Mouse (Mus musculus) hindbrain, postnatal 0 days (tissue): ENCODE measurements around the gene Mmp24. TPM values are rescaled to one million over a fixed set of nuclear protein-coding genes. Genes with fewer than 3 reads are reported as not detected.

Experiments used
- ATAC-seq: fragments of 200-750 bp; cut with Nextera tagmentation; 2 replicates; pipeline ENCODE4 v1.8.0; 2017; ENCODE audit warnings: mild to moderate bottlenecking, moderate TSS enrichment, moderate library complexity
- DNase-seq: peaks from one replicate; pipeline ENCODE4 v3.0.0-alpha.2; 2015; ENCODE audit warnings: low spot score
- H3K27ac ChIP-seq: fragments of 300-500 bp; sonication (generic); 2 replicates; pipeline ENCODE4 v1.5.1; 2014; ENCODE audit warnings: mild to moderate bottlenecking
- H3K27me3 ChIP-seq: fragments of 300-500 bp; sonication (generic); 2 replicates; pipeline ENCODE4 v1.6.1; 2014; ENCODE audit warnings: low read length, mixed read lengths; ENCODE audit not compliant: insufficient read depth
- H3K36me3 ChIP-seq: fragments of 300-500 bp; sonication (generic); 2 replicates; pipeline ENCODE4 v1.6.1; 2014; ENCODE audit warnings: low read length, mixed read lengths; ENCODE audit not compliant: insufficient read depth
- H3K4me1 ChIP-seq: fragments of 300-500 bp; sonication (generic); 2 replicates; pipeline ENCODE4 v1.6.1; 2014; ENCODE audit warnings: antibody characterized with exemption, low read length, mixed read lengths; ENCODE audit not compliant: insufficient read depth
- H3K4me2 ChIP-seq: fragments of 300-500 bp; sonication (generic); 2 replicates; pipeline ENCODE4 v1.6.1; 2014; ENCODE audit warnings: low read depth, mild to moderate bottlenecking, low read length, moderate library complexity, mixed read lengths
- H3K4me3 ChIP-seq: fragments of 300-500 bp; sonication (generic); 2 replicates; pipeline ENCODE4 v1.5.1; 2014; ENCODE audit warnings: low read length
- H3K9ac ChIP-seq: fragments of 300-500 bp; sonication (generic); replicated peaks from 2 replicates; pipeline ENCODE4 v1.6.1; 2014; ENCODE audit warnings: mild to moderate bottlenecking, low read length, moderate library complexity, mixed read lengths
- H3K9me3 ChIP-seq: fragments of 300-500 bp; sonication (generic); 2 replicates; pipeline ENCODE4 v1.6.1; 2016; ENCODE audit warnings: low read length, mixed read lengths
- CTCF ChIP-seq: IDR thresholded peaks from 2 replicates; pipeline ENCODE4 v1.5.1; 2016; ENCODE audit warnings: antibody characterized with exemption, control low read depth, low read depth
- WGBS: fragments of 180-500 bp; shearing (Covaris S2); extraction: QIAGEN DNeasy Blood & Tissue Kit; methylation state at CpG from one replicate; pipeline ENCODE4 v1.1.7; 2014; 5-methylcytosine and 5-hydroxymethylcytosine counted together
- polyA plus RNA-seq: library from polyadenylated mRNA; unstranded; fragments of >200 nt; fragmentation: Nextera tagmentation; extraction: Ambion mirVana; gene quantifications from 2 replicates; pipeline ENCODE4 v1.2.1, GENCODE M21; 2015
- total RNA-seq: library from RNA; depleted of rRNA; stranded (reverse); fragments of >200 nt; gene quantifications from 2 replicates; pipeline ENCODE4 v1.2.3, GENCODE M21; 2014

Mmp24 gene
- total and polyA plus RNA-seq, 2 experiments from 2014 or later, result 12.4 to 179 TPM

DNA sequence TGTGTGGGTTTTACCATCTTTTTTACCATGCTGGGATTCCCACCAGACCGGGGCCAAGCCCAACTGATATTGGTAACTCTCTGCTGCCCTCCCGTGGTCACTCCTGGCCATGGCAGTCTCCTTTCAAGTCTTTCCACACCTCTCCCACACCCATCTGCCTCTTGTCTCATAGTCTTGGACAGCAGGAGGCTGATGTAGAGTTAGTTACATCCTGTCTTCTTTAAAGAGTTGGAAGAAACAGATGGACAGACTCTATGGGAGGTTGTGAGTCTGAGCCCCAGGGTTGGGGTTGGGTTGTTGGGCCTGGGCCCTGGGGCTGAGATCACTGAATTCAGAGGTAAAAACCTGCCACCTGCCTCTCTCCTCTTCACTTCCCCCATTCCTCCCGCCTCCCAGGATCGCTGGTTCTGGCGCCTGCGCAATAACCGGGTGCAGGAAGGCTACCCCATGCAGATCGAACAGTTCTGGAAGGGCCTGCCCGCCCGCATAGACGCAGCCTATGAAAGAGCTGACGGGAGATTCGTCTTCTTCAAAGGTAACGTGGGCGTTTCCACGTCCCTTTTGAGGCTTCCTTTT is 36.8 kb downstream of the Mmp24 start:
- H3K36me3 ChIP-seq, result peaks cover 37% of the 10 kb centered on the region
- DNase-seq (peak; percentile 85), ATAC-seq (0 out of 2 replicates have a peak, but pooled peaks have one; percentile 21)
- no peak overlapping the region for H3K9ac ChIP-seq
- TF ChIP-seq CTCF, result peak; percentile 89
- no peak overlapping the region for H3K4me3 ChIP-seq
- no peaks in the 10 kb centered on the region for H3K27me3 ChIP-seq
- H3K27ac ChIP-seq, result no peak overlapping the region; the same call in 1 of the 2 replicates
- no peak overlapping the region for H3K4me2 ChIP-seq
- H3K9me3 ChIP-seq, result no peaks in the 10 kb centered on the region
- WGBS, result 34% methylated on average over 16 of the region's 16 CpGs
- H3K4me1 ChIP-seq, result no peaks in the 10 kb centered on the region

DNA sequence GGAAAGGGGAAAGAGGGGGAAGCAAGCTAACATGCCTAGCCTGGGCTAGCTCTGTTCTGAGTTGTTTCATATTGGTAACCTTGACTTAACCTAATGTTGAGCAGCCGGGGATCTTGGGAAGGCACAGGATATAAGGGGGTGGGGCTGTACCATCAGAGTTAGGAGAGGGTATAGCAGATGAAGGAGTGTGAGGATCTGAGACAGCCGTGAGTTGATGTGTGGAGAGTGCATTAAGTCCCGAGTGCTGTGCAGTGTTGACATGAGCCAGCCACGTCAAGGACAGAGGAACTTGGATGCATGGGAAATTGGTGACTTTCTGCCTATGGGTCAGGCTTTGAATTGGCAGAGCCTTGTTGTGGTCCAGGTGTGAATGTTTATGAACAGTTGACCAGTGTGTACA is 37.5 kb downstream of the Mmp24 start:
- H3K27me3 ChIP-seq, result no peaks in the 10 kb centered on the region
- ATAC-seq (no peak), DNase-seq (no peak)
- H3K9ac ChIP-seq, result no peak overlapping the region
- no peak overlapping the region for H3K4me2 ChIP-seq
- no peaks in the 10 kb centered on the region for H3K4me1 ChIP-seq
- peaks cover 37% of the 10 kb centered on the region for H3K36me3 ChIP-seq
- no peak for TF ChIP-seq CTCF
- H3K9me3 ChIP-seq, result no peaks in the 10 kb centered on the region
- H3K4me3 ChIP-seq, result no peak overlapping the region
- H3K27ac ChIP-seq, result no peak overlapping the region
- WGBS, result 82% methylated on average over 4 of the region's 4 CpGs

DNA sequence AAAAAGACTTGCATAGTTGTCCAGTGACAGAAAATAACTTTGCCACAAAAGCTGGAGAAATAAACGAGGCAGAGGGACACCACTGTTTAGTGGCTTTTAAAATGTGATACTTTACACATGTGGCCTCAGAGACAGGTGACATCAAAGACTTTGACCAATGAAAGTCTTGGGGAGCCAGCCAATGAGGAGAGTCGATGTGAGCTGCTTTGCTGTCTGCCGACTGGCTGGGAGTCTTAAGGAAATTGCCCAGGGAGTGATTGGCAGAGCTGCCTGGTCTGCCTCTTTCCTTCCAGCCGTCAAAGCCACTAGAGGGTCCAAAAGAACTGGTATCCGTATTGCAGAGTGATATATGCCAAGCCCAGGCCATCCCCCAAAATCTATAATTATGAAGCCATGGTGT is 39.7 kb downstream of the Mmp24 start:
- H3K27me3 ChIP-seq, result no peaks in the 10 kb centered on the region
- TF ChIP-seq CTCF, result no peak

DNA sequence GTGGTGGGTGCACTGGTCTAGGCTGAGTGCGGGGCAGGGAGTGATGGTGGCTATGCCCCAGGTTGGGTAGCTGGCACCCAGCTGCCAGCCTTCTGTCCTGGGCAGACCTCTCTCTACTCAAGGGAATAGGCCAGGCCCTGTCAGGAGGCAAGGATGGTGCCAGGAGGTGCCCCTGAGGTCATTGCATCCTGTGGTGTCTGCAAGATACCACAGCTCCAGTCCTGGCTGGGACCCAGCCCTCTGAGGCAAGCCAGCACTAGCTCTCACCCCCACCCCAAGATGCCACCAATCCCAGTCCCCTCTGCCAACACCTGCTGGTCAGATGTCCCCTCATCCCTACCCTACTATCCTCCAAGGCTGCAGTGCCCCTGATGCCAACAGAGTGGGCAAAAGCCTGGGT is 41.0 kb downstream of the Mmp24 start:
- 92% methylated on average over 1 of the region's 1 CpGs for WGBS
- Histone ChIP-seq H3K4me2 (no peak overlapping the region), H3K36me3 (peaks cover 27% of the 10 kb centered on the region), H3K27me3 (no peaks in the 10 kb centered on the region), H3K4me1 (peaks cover 20% of the 10 kb centered on the region), H3K27ac (no peak overlapping the region), H3K9ac (no peak overlapping the region), H3K9me3 (no peaks in the 10 kb centered on the region), H3K4me3 (no peak overlapping the region)
- TF ChIP-seq CTCF, result no peak
- DNase-seq, result no peak
- no peak for ATAC-seq

More for the DNA sequence above, 39.7 kb downstream of the Mmp24 start:
- Histone ChIP-seq H3K9me3 (no peaks in the 10 kb centered on the region), H3K27ac (no peak overlapping the region), H3K4me2 (no peak overlapping the region), H3K9ac (no peak overlapping the region), H3K36me3 (peaks cover 32% of the 10 kb centered on the region), H3K4me3 (no peak overlapping the region), H3K4me1 (peaks cover 20% of the 10 kb centered on the region)
- ATAC-seq (0 out of 2 replicates have a peak, but pooled peaks have one; percentile 9), DNase-seq (peak; percentile 69)
- 28% methylated on average over 5 of the region's 5 CpGs for WGBS

DNA sequence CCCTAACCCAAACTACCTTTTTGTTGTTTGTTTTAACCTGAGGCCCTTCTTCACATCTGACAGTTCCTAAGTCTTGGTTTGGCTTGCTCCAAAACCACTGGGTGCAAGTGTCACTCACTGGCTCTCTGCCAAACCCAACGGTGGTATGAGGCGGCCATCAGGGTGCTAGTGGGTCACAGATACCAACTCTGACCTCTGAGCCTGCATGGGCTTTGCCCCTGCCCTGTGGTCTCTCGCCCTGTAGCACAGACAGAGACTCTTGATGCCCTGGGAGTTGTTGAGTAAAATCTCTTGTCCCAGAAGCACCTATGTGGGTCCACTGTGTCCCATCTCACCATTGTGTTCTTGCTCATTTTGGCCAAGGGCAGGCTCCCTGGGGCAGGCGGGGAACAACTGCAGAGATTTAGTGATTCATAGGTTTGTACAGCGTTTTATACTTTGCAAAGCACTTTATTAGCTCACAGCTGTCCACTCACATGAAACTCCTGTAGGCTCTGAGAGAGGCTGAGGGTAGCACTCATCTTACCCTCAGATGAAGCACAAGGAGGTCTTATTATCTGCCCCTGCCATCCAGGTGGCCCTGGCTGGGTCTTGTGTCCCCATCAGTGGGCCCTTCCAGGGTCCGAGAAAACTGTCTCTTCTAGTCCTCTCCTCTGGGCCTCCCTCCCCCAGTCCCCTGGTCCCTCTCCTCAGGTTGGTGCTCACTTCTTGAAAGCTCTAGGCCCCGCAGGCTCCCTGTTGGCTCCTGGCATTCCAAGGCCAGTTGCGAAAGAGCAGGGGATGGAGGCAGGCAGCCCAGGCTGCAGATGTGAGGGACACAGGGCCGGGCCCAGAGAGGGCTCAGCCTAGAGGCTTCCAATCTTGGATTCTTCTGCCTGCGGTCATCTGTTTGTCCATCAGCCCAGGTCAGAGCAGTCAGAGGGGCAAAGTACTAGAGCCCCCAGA is 42.4 kb downstream of the Mmp24 start:
- Histone ChIP-seq H3K4me1 (peaks cover 20% of the 10 kb centered on the region), H3K36me3 (peaks cover 39% of the 10 kb centered on the region), H3K4me3 (no peak overlapping the region), H3K9me3 (no peaks in the 10 kb centered on the region), H3K9ac (peak overlapping the region; percentile 82), H3K4me2 (peak overlapping the region; percentile 93), H3K27me3 (no peaks in the 10 kb centered on the region), H3K27ac (peak overlapping the region; percentile 93; the same call in 1 of the 2 replicates)
- ATAC-seq, result no peak
- DNase-seq, result no peak
- whole genome bisulfite sequencing, result 78% methylated on average over 10 of the region's 10 CpGs
- TF ChIP-seq CTCF, result no peak

DNA sequence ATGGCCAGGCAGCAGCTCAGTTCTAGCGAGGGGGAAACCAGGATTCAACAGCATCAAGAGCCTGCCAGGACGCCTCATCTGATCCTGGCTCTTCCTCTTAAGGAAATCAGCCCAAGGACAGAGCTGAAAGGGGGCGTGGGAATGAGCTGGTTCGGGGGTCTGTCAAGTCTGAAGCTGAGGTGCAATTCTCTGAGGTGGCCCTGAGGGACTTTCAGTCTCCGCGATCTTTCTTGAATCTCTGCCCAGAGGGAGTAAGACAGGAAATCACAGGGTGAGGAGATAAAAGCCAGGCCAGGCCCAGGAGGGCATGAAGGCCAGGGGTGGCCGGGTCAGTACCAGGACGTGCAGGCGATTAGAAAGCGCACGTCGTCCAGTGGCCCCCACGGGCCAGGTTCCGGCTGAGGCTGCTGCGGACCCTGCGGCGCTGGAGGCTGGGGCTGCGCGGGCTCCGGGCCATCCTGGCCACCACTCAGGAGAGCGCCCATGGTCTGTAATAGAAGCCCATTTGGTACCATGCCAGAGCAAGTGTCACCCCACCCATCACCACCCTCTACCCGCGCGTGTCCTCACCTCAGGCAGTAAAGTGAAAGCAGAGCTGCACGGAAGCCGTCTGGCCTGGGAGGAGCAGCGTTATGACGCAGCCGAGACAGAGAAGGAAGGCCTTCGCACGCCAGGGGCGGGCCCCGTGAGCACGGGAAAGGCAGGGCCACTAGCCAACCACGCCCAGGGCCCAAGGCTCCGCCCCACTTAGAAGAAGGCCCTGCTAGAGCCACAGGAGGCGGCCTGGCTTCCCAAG is 43.7 kb downstream of the Mmp24 start:
- no peaks in the 10 kb centered on the region for H3K9me3 ChIP-seq
- DNase-seq (peak; percentile 94), ATAC-seq (peak; percentile 92)
- H3K4me3 ChIP-seq, result peak overlapping the region; percentile 60
- H3K4me2 ChIP-seq, result peak overlapping the region; percentile 93
- H3K36me3 ChIP-seq, result peaks cover 50% of the 10 kb centered on the region
- peaks cover 20% of the 10 kb centered on the region for H3K4me1 ChIP-seq
- H3K27ac ChIP-seq, result peak overlapping the region; percentile 93
- H3K27me3 ChIP-seq, result no peaks in the 10 kb centered on the region
- peak overlapping the region; percentile 82 for H3K9ac ChIP-seq
- under 1% methylated on average over 37 of the region's 37 CpGs for WGBS
- no peak for TF ChIP-seq CTCF
